Mouse (Mus musculus): Measurements from ENCODE around the gene Slco1a4. TPM values are rescaled to one million over a fixed set of nuclear protein-coding genes. Genes with fewer than 3 reads are reported as not detected.
"Not testable (repeated sequence)": the region's sequence is repeated elsewhere in the genome, so short reads cannot be mapped to it uniquely, and the experiment has no call there.

The Slco1a4 gene
- 0.19 TPM in 1 of 2 replicates, not detected in the other for polyA plus RNA-seq (2014; fragmentation: Nextera tagmentation; extraction: Ambion mirVana)

DNA sequence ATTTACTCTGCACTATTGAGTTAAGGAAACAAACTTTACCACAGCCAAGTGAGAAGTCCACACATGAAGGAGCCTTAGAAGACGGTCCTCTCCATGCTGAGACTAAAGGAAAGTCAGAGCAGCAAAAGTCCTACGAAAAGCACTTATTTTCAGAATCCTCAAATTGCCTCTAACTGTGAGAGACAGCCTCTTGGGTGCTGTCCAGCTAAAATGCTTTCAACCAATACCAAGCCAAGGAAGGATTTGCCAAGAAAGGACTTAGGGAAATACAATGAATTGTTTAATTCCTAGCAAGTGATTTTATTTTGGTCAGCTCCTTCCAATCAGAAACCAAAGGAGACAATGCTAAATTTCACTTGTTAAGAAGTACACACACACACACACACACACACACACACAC is at the start of gene Slco1a4:
Gene Slco1a4, minus strand, starts transcription at position 115 of the 400 bp plus-strand sequence.
- Histone ChIP-seq H3K27me3 (ENCODE audit: control insufficient read depth, insufficient read depth, low read length) (no peaks in the 10 kb centered on the region), H3K9ac (replicated peaks; ENCODE audit: low read depth, low read length) (no peak within 1 kb of the TSS), H3K4me2 (ENCODE audit: low read depth, low read length) (no peak within 1 kb of the TSS), H3K4me3 (ENCODE audit: low read depth, low read length) (no peak within 1 kb of the TSS), H3K9me3 (ENCODE audit: control insufficient read depth, low read length) (no peaks in the 10 kb centered on the region), H3K36me3 (ENCODE audit: control insufficient read depth, insufficient read depth, low read length) (no peaks in the 10 kb centered on the region), H3K27ac (ENCODE audit: low read depth, low read length) (no peak within 1 kb of the TSS), H3K4me1 (ENCODE audit: control insufficient read depth, insufficient read depth, low read length) (no peaks in the 10 kb centered on the region)
- no peak for ATAC-seq (ENCODE audit: low read depth)
- 75% methylated on average over 2 of the region's 2 CpGs for WGBS

DNA sequence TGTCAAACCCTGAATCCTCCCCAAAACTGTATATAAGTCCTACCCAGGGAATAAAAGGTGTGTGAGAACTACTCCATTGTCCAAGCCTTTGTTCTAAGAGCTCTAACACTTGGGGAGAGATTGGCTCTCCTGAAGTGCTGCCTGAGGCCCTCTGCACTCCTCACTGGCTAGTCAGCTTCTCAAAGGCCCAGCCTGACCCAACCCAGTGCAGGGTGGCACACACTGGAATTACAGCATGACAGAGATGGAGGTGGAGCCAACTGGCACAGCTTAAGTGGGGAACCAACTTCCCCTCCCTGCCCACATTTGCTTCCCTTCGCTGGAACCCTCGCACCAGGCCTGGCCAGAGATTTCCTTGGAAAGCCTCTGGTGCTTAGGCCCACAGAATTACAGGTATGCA is 42.2 kb upstream of the Slco1a4 start:
- H3K4me3 ChIP-seq (ENCODE audit: low read depth, low read length) = no peak overlapping the region
- H3K9me3 ChIP-seq (ENCODE audit: control insufficient read depth, low read length) = no peaks in the 10 kb centered on the region
- ATAC-seq (ENCODE audit: low read depth) = no peak
- H3K4me2 ChIP-seq (ENCODE audit: low read depth, low read length) = no peak overlapping the region
- H3K36me3 ChIP-seq (ENCODE audit: control insufficient read depth, insufficient read depth, low read length) = no peaks in the 10 kb centered on the region
- no peak overlapping the region for H3K9ac ChIP-seq (replicated peaks; ENCODE audit: low read depth, low read length)
- no peaks in the 10 kb centered on the region for H3K27me3 ChIP-seq (ENCODE audit: control insufficient read depth, insufficient read depth, low read length)
- WGBS = 82% methylated on average over 2 of the region's 2 CpGs
- no peaks in the 10 kb centered on the region for H3K4me1 ChIP-seq (ENCODE audit: control insufficient read depth, insufficient read depth, low read length)
- no peak overlapping the region for H3K27ac ChIP-seq (ENCODE audit: low read depth, low read length)

- no peak overlapping the region for H3K27ac ChIP-seq (ENCODE audit: low read depth, low read length)
- H3K27me3 ChIP-seq (ENCODE audit: control insufficient read depth, insufficient read depth, low read length) = no peaks in the 10 kb centered on the region
- WGBS = 41% methylated on average over 2 of the region's 2 CpGs
- no peaks in the 10 kb centered on the region for H3K4me1 ChIP-seq (ENCODE audit: control insufficient read depth, insufficient read depth, low read length)
- H3K9me3 ChIP-seq (ENCODE audit: control insufficient read depth, low read length) = no peaks in the 10 kb centered on the region
- ATAC-seq (ENCODE audit: low read depth) = no peak
- no peak overlapping the region for H3K4me3 ChIP-seq (ENCODE audit: low read depth, low read length)
- no peaks in the 10 kb centered on the region for H3K36me3 ChIP-seq (ENCODE audit: control insufficient read depth, insufficient read depth, low read length)
- no peak overlapping the region for H3K4me2 ChIP-seq (ENCODE audit: low read depth, low read length)
- no peak overlapping the region for H3K9ac ChIP-seq (replicated peaks; ENCODE audit: low read depth, low read length)
Measured at GRCm38 (mm10) chr6:141889723-141890122, 33.7 kb upstream of the Slco1a4 start.

- Histone ChIP-seq H3K9ac (replicated peaks; ENCODE audit: low read depth, low read length) (no peak overlapping the region), H3K4me3 (ENCODE audit: low read depth, low read length) (no peak overlapping the region), H3K4me2 (ENCODE audit: low read depth, low read length) (no peak overlapping the region), H3K27me3 (ENCODE audit: control insufficient read depth, insufficient read depth, low read length) (no peaks in the 10 kb centered on the region), H3K27ac (ENCODE audit: low read depth, low read length) (no peak overlapping the region), H3K36me3 (ENCODE audit: control insufficient read depth, insufficient read depth, low read length) (no peaks in the 10 kb centered on the region), H3K4me1 (ENCODE audit: control insufficient read depth, insufficient read depth, low read length) (no peaks in the 10 kb centered on the region), H3K9me3 (ENCODE audit: control insufficient read depth, low read length) (no peaks in the 10 kb centered on the region)
- ATAC-seq (ENCODE audit: low read depth) = no peak
- WGBS = 63% methylated on average over 2 of the region's 2 CpGs
Measured at GRCm38 (mm10) chr6:141888248-141888647, 32.2 kb upstream of the Slco1a4 start.

GRCm38 (mm10) chr6:141882581-141882980 is 26.6 kb upstream of the Slco1a4 start:
- ATAC-seq (ENCODE audit: low read depth) = no peak
- WGBS = 48% methylated on average over 1 of the region's 1 CpGs

DNA sequence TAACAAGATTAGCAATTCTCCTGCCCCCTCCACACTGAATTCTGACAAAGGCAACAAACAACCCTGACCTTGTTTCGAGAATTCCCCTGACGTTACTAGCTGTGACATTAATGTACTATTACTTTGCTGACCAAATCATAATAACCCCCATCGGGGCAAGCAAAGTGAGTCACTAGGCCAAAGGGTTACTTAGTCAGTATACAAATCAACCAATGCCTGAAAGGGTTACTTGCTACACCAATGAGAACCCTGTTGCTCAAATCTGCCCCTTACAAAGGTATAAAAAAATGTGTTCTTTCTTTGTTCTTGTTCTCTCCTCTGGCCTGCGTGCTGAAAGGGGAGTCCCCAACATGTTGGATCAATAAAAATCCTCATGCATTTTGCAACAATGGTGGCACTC is 19.7 kb upstream of the Slco1a4 start:
- not testable (repeated sequence) for H3K27ac ChIP-seq (ENCODE audit: low read depth, low read length); H3K4me2 ChIP-seq (ENCODE audit: low read depth, low read length); H3K9ac ChIP-seq (replicated peaks; ENCODE audit: low read depth, low read length); H3K36me3 ChIP-seq (ENCODE audit: control insufficient read depth, insufficient read depth, low read length); H3K4me1 ChIP-seq (ENCODE audit: control insufficient read depth, insufficient read depth, low read length); H3K27me3 ChIP-seq (ENCODE audit: control insufficient read depth, insufficient read depth, low read length); ATAC-seq (ENCODE audit: low read depth); H3K9me3 ChIP-seq (ENCODE audit: control insufficient read depth, low read length); H3K4me3 ChIP-seq (ENCODE audit: low read depth, low read length)
- WGBS = 72% methylated on average over 4 of the region's 4 CpGs

More at GRCm38 (mm10) chr6:141882581-141882980, 26.6 kb upstream of the Slco1a4 start:
- H3K27me3 ChIP-seq (ENCODE audit: control insufficient read depth, insufficient read depth, low read length) = no peaks in the 10 kb centered on the region
- no peaks in the 10 kb centered on the region for H3K9me3 ChIP-seq (ENCODE audit: control insufficient read depth, low read length)
- no peak overlapping the region for H3K4me3 ChIP-seq (ENCODE audit: low read depth, low read length)
- no peaks in the 10 kb centered on the region for H3K4me1 ChIP-seq (ENCODE audit: control insufficient read depth, insufficient read depth, low read length)
- no peak overlapping the region for H3K27ac ChIP-seq (ENCODE audit: low read depth, low read length)
- H3K36me3 ChIP-seq (ENCODE audit: control insufficient read depth, insufficient read depth, low read length) = no peaks in the 10 kb centered on the region
- no peak overlapping the region for H3K9ac ChIP-seq (replicated peaks; ENCODE audit: low read depth, low read length)
- H3K4me2 ChIP-seq (ENCODE audit: low read depth, low read length) = no peak overlapping the region

- WGBS = 88% methylated on average over 2 of the region's 2 CpGs
- Histone ChIP-seq H3K27ac (ENCODE audit: low read depth, low read length) (no peak overlapping the region), H3K27me3 (ENCODE audit: control insufficient read depth, insufficient read depth, low read length) (no peaks in the 10 kb centered on the region)
Measured at GRCm38 (mm10) chr6:141871711-141872110, 15.7 kb upstream of the Slco1a4 start.

GRCm38 (mm10) chr6:141868735-141869134 is 12.7 kb upstream of the Slco1a4 start:
- Histone ChIP-seq H3K4me1 (ENCODE audit: control insufficient read depth, insufficient read depth, low read length) (no peaks in the 10 kb centered on the region), H3K4me2 (ENCODE audit: low read depth, low read length) (no peak overlapping the region), H3K9me3 (ENCODE audit: control insufficient read depth, low read length) (no peaks in the 10 kb centered on the region), H3K27me3 (ENCODE audit: control insufficient read depth, insufficient read depth, low read length) (no peaks in the 10 kb centered on the region), H3K27ac (ENCODE audit: low read depth, low read length) (no peak overlapping the region), H3K9ac (replicated peaks; ENCODE audit: low read depth, low read length) (no peak overlapping the region), H3K36me3 (ENCODE audit: control insufficient read depth, insufficient read depth, low read length) (no peaks in the 10 kb centered on the region), H3K4me3 (ENCODE audit: low read depth, low read length) (no peak overlapping the region)
- ATAC-seq (ENCODE audit: low read depth) = no peak
- 87% methylated on average over 5 of the region's 5 CpGs for WGBS

More at GRCm38 (mm10) chr6:141871711-141872110, 15.7 kb upstream of the Slco1a4 start:
- Histone ChIP-seq H3K9ac (replicated peaks; ENCODE audit: low read depth, low read length) (no peak overlapping the region), H3K4me2 (ENCODE audit: low read depth, low read length) (no peak overlapping the region), H3K4me3 (ENCODE audit: low read depth, low read length) (no peak overlapping the region), H3K36me3 (ENCODE audit: control insufficient read depth, insufficient read depth, low read length) (no peaks in the 10 kb centered on the region), H3K9me3 (ENCODE audit: control insufficient read depth, low read length) (no peaks in the 10 kb centered on the region), H3K4me1 (ENCODE audit: control insufficient read depth, insufficient read depth, low read length) (no peaks in the 10 kb centered on the region)
- ATAC-seq (ENCODE audit: low read depth) = no peak

- no peak for ATAC-seq (ENCODE audit: low read depth)
- WGBS = 83% methylated on average over 5 of the region's 5 CpGs
- Histone ChIP-seq H3K4me1 (ENCODE audit: control insufficient read depth, insufficient read depth, low read length) (no peaks in the 10 kb centered on the region), H3K9ac (replicated peaks; ENCODE audit: low read depth, low read length) (no peak overlapping the region), H3K27me3 (ENCODE audit: control insufficient read depth, insufficient read depth, low read length) (no peaks in the 10 kb centered on the region), H3K4me3 (ENCODE audit: low read depth, low read length) (no peak overlapping the region), H3K9me3 (ENCODE audit: control insufficient read depth, low read length) (no peaks in the 10 kb centered on the region), H3K27ac (ENCODE audit: low read depth, low read length) (no peak overlapping the region), H3K36me3 (ENCODE audit: control insufficient read depth, insufficient read depth, low read length) (no peaks in the 10 kb centered on the region), H3K4me2 (ENCODE audit: low read depth, low read length) (no peak overlapping the region)
Measured at GRCm38 (mm10) chr6:141866026-141866425, 10.0 kb upstream of the Slco1a4 start.
